Mouse (Mus musculus) liver, embryonic 15.5 days (tissue): Measurements from ENCODE around the gene Fasn. TPM values are rescaled to one million over a fixed set of nuclear protein-coding genes. Genes with fewer than 3 reads are reported as not detected.
"Not testable (repeated sequence)": the region's sequence is repeated elsewhere in the genome, so short reads cannot be mapped to it uniquely, and the experiment has no call there.

Experiments
- ATAC-seq: fragments of 200-750 bp; cut with Nextera tagmentation; 2 replicates; pipeline ENCODE4 v1.8.0; 2017; ENCODE audit warnings: moderate number of reproducible peaks, mild to moderate bottlenecking, moderate library complexity; ENCODE audit not compliant: insufficient read depth
- H3K27ac ChIP-seq: fragments of 300-500 bp; sonication (generic); replicated peaks from 2 replicates; pipeline ENCODE4 v1.5.1; 2015; ENCODE audit warnings: mild to moderate bottlenecking, inconsistent platforms
- H3K27me3 ChIP-seq: fragments of 300-500 bp; sonication (generic); 2 replicates; pipeline ENCODE4 v1.6.1; 2015; ENCODE audit warnings: mild to moderate bottlenecking, inconsistent platforms
- H3K36me3 ChIP-seq: fragments of 300-500 bp; sonication (generic); replicated peaks from 2 replicates; pipeline ENCODE4 v1.6.1; 2015; ENCODE audit warnings: moderate library complexity, mild to moderate bottlenecking, inconsistent platforms
- H3K4me1 ChIP-seq: fragments of 300-500 bp; sonication (generic); replicated peaks from 2 replicates; pipeline ENCODE4 v1.6.1; 2015; ENCODE audit warnings: inconsistent platforms
- H3K4me2 ChIP-seq: fragments of 300-500 bp; sonication (generic); 2 replicates; pipeline ENCODE4 v1.6.1; 2015; ENCODE audit warnings: moderate library complexity, mild to moderate bottlenecking, inconsistent platforms
- H3K4me3 ChIP-seq: fragments of 300-500 bp; sonication (generic); replicated peaks from 2 replicates; pipeline ENCODE4 v1.5.1; 2015; ENCODE audit warnings: mild to moderate bottlenecking, inconsistent platforms
- H3K9ac ChIP-seq: fragments of 300-500 bp; sonication (generic); 2 replicates; pipeline ENCODE4 v1.6.1; 2015; ENCODE audit warnings: moderate library complexity, mild to moderate bottlenecking, inconsistent platforms
- H3K9me3 ChIP-seq: fragments of 300-500 bp; sonication (generic); replicated peaks from 2 replicates; pipeline ENCODE4 v1.6.1; 2016; ENCODE audit warnings: inconsistent platforms
- WGBS: fragments of 180-500 bp; shearing (Covaris S2); methylation state at CpG from one replicate; pipeline ENCODE4 v1.1.7; 2015; ENCODE audit warnings: mixed read lengths; ENCODE audit not compliant: insufficient replicate concordance; 5-methylcytosine and 5-hydroxymethylcytosine counted together
- polyA plus RNA-seq: library from polyadenylated mRNA; unstranded; fragments of >200 nt; fragmentation: Nextera tagmentation; extraction: Ambion mirVana; gene quantifications from 2 replicates; pipeline ENCODE4 v1.2.1, GENCODE M21; 2015

Gene Fasn
- 20.1 and 24.9 TPM in 2 replicates for polyA plus RNA-seq

DNA sequence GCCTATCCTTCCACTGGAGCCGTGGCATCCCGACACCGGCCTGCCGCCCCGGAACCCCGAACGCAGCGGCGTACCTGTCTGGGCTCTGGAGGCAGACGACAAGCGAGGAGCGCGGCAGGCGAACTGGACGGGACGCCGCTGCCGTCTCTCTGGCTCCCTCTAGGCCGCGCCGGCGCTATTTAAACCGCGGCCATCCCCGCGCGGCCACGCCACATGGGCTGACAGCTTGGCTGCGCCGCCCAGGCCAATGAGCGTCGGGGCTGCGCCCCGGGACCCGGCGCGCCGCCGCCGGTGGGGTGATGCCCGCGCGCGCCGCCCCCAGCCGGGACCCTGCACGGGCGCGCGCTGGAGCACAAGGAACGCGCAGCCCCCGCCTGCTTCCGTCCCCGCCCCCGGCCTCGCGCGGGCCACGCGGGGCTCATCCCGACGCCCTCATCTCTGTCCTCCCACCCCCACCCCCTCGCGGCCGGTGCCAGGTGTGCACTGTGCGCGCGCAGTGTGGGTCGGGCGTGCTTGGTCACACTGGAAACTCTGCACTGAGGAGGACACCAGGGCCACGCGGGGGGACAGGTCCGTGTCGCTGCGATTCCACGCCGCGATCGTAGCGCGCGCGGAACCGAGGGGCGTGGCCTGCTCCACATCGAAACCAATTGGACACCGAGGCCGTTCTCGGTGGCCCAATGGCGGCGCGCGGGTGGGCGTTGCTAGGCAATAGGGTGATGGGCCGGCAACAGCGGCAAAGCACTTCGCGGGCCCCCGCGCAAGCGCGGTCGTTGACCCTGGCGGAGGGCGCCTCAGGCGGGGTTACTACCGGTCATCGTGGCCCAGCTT, at the start of gene Fasn:
Gene Fasn, minus strand, starts transcription at position 592 of the 831 bp plus-strand sequence.
- Histone ChIP-seq H3K4me2 (peak within 1 kb of the TSS; percentile 97), H3K36me3 (peaks cover 31% of the 10 kb centered on the region), H3K27ac (peak within 1 kb of the TSS; percentile 80), H3K27me3 (no peaks in the 10 kb centered on the region), H3K4me3 (peak within 1 kb of the TSS; percentile 69), H3K9ac (peak within 1 kb of the TSS; percentile 76), H3K4me1 (peaks cover 59% of the 10 kb centered on the region), H3K9me3 (no peaks in the 10 kb centered on the region)
- under 1% methylated on average over 109 of the region's 109 CpGs for WGBS
- ATAC-seq = peak; percentile 81

DNA sequence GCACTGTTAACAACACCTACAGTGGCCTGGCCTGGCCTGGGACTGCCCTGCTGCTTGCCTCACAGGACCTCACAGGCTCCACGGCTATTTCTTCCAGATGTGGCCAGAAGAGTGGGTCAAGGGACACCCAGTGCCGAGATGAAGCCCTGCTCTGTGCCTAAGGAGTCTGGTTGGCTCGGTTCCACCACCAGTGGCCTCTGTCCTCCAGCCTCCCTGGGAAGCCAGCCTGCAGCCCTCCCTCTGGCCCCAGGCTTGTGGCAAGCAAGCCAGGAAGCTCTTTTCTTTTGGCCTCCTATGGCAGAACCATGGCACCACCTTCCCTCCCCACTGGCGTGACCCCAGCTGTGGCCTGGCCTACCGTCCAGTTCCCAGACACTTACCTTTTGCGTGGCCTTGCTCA, 48.9 kb upstream of the Fasn start:
- H3K27ac ChIP-seq = no peak overlapping the region
- H3K9ac ChIP-seq = no peak overlapping the region
- H3K9me3 ChIP-seq = no peaks in the 10 kb centered on the region
- WGBS = 65% methylated on average over 6 of the region's 6 CpGs
- no peak overlapping the region for H3K4me3 ChIP-seq
- H3K36me3 ChIP-seq = 0 out of 2 replicates have a peak, but pooled peaks cover 6% of the 10 kb centered on the region
- no peaks in the 10 kb centered on the region for H3K27me3 ChIP-seq
- ATAC-seq = no peak
- H3K4me1 ChIP-seq = peaks cover 6% of the 10 kb centered on the region
- no peak overlapping the region for H3K4me2 ChIP-seq

DNA sequence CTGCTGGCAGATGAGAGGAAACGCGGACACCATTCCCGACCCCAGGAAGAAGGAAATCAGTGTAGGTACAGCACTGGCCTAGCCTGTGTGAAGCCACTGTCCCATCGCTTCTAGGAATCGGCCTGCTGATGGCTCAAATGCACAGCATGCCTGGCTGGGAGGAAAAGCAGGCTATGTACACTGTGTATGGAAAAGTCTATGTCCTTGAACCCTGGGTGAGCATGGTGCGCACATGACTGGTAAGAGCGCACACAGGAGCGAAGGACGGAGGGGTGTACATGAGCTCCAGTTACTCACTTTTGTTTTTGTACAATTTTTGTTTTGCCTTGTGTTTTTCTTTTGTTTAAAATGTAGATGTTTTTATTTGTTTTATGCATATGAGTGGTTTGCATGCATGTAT, 47.2 kb upstream of the Fasn start:
- Histone ChIP-seq H3K4me2 (no peak overlapping the region), H3K27me3 (no peaks in the 10 kb centered on the region), H3K27ac (no peak overlapping the region), H3K9ac (no peak overlapping the region), H3K4me1 (peaks cover 6% of the 10 kb centered on the region), H3K36me3 (0 out of 2 replicates have a peak, but pooled peaks cover 3% of the 10 kb centered on the region), H3K9me3 (no peaks in the 10 kb centered on the region), H3K4me3 (no peak overlapping the region)
- 86% methylated on average over 9 of the region's 9 CpGs for WGBS
- ATAC-seq = no peak

DNA sequence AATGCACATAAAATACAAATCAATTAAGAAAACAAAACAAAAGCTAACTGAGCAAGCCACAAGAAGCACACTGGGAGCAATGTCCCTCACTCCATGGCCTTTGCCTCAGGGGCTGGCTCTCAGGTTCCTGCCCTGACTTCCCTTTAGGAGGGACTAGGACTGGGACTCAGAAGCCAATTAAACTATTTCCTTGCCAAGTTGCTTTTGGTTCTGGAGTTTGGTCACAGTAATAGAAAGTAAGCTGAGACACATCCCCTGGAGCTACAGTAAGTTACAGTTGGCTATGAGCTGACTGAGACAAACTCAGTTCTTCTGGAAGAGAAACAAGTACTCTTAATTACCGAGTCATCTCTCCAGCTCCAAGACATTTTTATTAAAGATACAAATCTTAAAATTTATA, 41.5 kb upstream of the Fasn start:
- H3K9me3 ChIP-seq = no peaks in the 10 kb centered on the region
- H3K36me3 ChIP-seq = 0 out of 2 replicates have a peak, but pooled peaks cover 1% of the 10 kb centered on the region
- 70% methylated on average over 1 of the region's 1 CpGs for WGBS
- H3K4me3 ChIP-seq = no peak overlapping the region
- no peak overlapping the region for H3K9ac ChIP-seq
- H3K27me3 ChIP-seq = no peaks in the 10 kb centered on the region
- H3K4me2 ChIP-seq = no peak overlapping the region
- H3K27ac ChIP-seq = no peak overlapping the region
- no peaks in the 10 kb centered on the region for H3K4me1 ChIP-seq
- ATAC-seq = no peak

DNA sequence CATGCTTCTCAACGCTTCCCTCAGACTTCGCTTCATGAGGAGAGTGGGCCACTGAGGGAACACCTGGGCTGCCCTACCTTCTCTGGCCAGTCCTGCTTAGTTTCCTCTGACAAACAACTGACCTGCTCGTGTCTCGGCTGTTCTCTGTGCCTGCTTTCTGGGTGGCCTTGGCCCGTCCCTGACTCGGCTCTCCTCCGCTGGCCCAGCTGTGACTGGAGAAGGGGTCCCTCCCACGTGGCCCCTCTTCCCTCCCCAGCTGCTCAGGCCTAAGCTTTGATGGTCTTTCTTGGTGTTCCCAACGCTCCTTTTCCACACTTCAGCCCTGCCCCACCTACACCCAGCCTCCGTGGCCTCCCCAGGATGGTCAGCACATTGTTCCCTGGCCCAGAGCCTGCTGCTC, 38.5 kb upstream of the Fasn start:
- no peaks in the 10 kb centered on the region for H3K4me1 ChIP-seq
- H3K4me2 ChIP-seq = no peak overlapping the region
- ATAC-seq = no peak
- H3K9ac ChIP-seq = no peak overlapping the region
- WGBS = 74% methylated on average over 10 of the region's 10 CpGs
- H3K4me3 ChIP-seq = no peak overlapping the region
- H3K9me3 ChIP-seq = no peaks in the 10 kb centered on the region
- H3K27me3 ChIP-seq = no peaks in the 10 kb centered on the region
- H3K36me3 ChIP-seq = no peaks in the 10 kb centered on the region
- H3K27ac ChIP-seq = no peak overlapping the region

DNA sequence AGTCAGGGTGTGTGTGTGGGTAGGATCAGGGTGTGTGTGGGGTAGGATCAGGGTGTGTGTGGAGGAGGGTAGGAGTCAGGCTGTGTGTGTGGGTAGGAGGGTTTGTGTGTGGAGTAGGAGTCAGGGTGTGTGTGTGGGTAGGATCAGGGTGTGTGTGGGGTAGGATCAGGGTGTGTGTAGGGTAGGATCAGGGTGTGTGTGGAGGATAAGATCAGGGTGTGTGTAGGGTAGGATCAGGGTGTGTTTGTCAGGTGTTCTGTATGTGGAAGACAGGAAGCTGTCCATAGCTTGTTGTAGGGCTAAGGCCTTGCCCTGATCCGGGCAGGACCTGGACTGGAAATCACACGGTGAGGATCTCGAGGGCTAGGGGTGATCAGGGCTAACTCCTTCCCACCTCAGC, 31.6 kb upstream of the Fasn start:
- not testable (repeated sequence) for H3K9me3 ChIP-seq, H3K9ac ChIP-seq, H3K27me3 ChIP-seq, H3K4me3 ChIP-seq, H3K36me3 ChIP-seq, H3K4me2 ChIP-seq
- H3K27ac ChIP-seq = 0 out of 2 replicates have a peak overlapping the region, but pooled peaks have one; percentile 33
- peaks cover 31% of the 10 kb centered on the region for H3K4me1 ChIP-seq
- WGBS = 86% methylated on average over 3 of the region's 3 CpGs
- ATAC-seq = peak; percentile 66

DNA sequence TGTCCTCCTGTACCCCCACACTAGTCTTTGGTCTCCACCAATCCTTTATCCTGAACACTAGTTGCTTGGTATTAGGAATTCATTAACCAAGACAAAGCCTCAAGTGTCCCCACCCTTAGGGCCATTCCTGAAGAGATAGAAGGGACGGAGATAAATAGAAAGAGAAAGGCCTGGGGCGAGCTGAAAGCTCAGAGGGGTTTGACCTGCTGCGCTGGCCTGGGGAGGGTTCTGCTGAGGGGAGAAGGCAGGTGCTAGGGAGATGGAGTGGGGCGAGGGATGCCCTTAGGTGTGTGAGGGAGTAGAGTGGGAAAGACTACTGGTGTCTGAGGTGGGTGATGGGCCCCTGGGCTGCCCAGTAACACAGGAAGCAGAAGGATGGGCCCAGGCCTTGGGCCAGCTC, 29.4 kb upstream of the Fasn start:
- H3K36me3 ChIP-seq = no peaks in the 10 kb centered on the region

DNA sequence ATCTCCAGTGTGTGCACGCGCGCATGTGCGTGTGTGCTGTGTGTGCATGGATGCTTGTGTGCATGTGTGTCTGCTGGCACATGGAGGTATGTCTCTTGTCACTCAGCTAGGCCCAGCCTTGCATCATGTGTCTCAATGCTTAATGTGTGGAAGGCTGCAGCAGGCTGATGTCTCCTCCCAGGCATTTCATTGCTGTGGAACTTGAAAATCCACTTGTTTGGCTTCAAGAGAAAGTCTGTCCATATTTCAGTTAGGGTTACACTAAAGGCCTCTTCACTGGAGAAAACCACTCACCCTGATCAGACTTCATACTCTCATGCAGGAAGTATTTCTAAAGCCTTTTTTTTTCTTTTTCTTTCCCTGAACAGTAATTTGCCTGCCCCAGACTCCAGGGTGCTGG, 28.8 kb upstream of the Fasn start:
- Histone ChIP-seq H3K4me1 (peaks cover 41% of the 10 kb centered on the region), H3K4me2 (no peak overlapping the region), H3K4me3 (no peak overlapping the region), H3K9ac (no peak overlapping the region), H3K27ac (no peak overlapping the region), H3K9me3 (no peaks in the 10 kb centered on the region), H3K27me3 (no peaks in the 10 kb centered on the region), H3K36me3 (no peaks in the 10 kb centered on the region)
- 86% methylated on average over 4 of the region's 4 CpGs for WGBS
- no peak for ATAC-seq

More for the DNA sequence above, 29.4 kb upstream of the Fasn start:
- 67% methylated on average over 4 of the region's 4 CpGs for WGBS
- no peak for ATAC-seq
- Histone ChIP-seq H3K9ac (no peak overlapping the region), H3K9me3 (no peaks in the 10 kb centered on the region), H3K4me1 (peaks cover 41% of the 10 kb centered on the region), H3K4me3 (no peak overlapping the region), H3K4me2 (no peak overlapping the region), H3K27ac (no peak overlapping the region), H3K27me3 (no peaks in the 10 kb centered on the region)

DNA sequence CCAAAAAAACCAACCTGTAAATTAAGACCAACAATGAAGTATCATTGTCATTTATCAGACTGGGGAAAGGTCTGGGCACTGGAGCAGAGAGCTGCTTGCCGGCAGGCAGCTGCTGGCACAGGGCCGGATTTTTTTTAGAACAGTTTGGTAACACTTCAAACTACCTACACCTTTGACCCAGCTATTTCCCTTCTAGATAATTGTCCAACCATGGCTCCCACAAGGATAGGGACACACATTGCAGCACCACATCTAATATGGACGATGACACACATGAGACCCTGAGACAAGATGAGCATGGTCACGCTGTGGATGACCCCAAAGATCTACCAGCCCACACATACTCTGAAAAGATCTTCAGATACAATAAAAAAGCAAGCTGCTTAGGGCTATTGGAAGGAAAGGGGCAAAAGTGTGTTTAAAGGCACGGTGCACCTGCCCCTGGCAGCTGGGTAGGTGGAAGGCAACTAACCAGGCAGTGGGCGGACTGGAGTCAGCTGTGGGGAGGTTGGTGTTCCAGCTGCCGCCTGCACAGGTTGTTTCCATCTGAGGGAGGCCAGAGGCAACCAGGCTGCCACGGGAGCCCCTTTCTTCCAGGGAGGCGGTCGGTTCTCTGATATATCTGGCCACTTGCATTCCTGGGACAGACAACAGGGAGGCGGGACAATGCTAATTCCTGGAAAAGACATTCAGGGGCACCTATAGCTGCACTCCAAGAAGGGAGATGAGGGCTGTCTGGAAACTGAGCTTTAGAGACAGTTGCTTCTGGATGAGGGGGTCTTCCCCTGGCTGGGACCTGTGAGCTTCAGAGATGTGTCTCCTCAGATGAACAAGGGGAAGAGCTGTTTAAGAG, 28.0 kb upstream of the Fasn start:
- no peaks in the 10 kb centered on the region for H3K27me3 ChIP-seq
- H3K9me3 ChIP-seq = no peaks in the 10 kb centered on the region
- 60% methylated on average over 11 of the region's 11 CpGs for WGBS
- no peak overlapping the region for H3K4me3 ChIP-seq
- peak overlapping the region; percentile 51 for H3K27ac ChIP-seq
- ATAC-seq = no peak
- H3K4me1 ChIP-seq = peaks cover 41% of the 10 kb centered on the region
- no peak overlapping the region for H3K4me2 ChIP-seq
- no peak overlapping the region for H3K9ac ChIP-seq
- H3K36me3 ChIP-seq = no peaks in the 10 kb centered on the region

DNA sequence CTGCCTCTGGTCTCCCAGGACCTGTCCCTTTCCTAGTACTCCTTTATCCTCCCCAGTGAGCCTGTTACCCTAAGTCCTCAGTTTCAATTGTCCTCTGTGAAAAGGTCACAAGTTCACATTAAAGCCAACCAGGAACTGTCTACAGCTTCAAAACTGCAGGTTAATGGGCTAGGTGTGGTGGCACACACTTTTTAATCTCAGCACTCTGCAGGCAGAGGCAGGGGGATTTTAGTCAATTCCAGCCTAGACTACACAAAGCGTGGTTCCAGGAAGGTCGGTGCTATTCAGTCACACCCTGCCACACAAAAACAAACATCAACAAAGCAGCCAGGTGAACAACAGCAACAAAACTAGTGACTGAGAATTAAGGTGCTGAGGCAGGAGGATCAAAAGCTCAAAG, 27.2 kb upstream of the Fasn start:
- H3K9ac ChIP-seq = no peak overlapping the region; the same call in 1 of the 2 replicates
- 70% methylated on average over 2 of the region's 2 CpGs for WGBS
- no peak for ATAC-seq

DNA sequence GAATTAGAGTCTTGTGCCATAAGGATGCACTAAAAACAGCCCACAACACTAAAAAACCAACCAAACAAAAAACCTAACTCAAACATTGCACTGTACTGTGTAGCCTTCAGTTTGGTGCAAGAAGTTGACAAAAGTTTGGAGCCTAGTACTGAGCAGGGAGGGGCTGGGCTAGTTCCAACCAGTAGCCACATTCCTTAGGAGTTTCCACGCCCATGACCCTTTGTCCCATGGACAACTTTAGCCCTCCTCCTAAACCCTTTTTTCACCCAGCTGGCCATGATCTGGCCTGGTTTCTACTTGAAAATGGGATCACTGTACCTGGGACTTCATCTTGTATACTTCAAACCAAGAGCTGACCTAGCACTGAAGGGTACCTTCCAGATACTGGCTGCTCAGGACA, 26.8 kb upstream of the Fasn start:
- no peaks in the 10 kb centered on the region for H3K9me3 ChIP-seq
- peaks cover 38% of the 10 kb centered on the region for H3K4me1 ChIP-seq
- H3K9ac ChIP-seq = no peak overlapping the region; the same call in 1 of the 2 replicates
- ATAC-seq = no peak
- 44% methylated on average over 1 of the region's 1 CpGs for WGBS
- H3K4me3 ChIP-seq = no peak overlapping the region
- no peaks in the 10 kb centered on the region for H3K27me3 ChIP-seq
- H3K27ac ChIP-seq = no peak overlapping the region
- no peaks in the 10 kb centered on the region for H3K36me3 ChIP-seq
- H3K4me2 ChIP-seq = no peak overlapping the region

More for the DNA sequence above, 27.2 kb upstream of the Fasn start:
- no peak overlapping the region for H3K27ac ChIP-seq
- H3K36me3 ChIP-seq = no peaks in the 10 kb centered on the region
- no peaks in the 10 kb centered on the region for H3K9me3 ChIP-seq
- no peaks in the 10 kb centered on the region for H3K27me3 ChIP-seq
- peaks cover 41% of the 10 kb centered on the region for H3K4me1 ChIP-seq
- no peak overlapping the region for H3K4me2 ChIP-seq
- H3K4me3 ChIP-seq = no peak overlapping the region
